Mouse (Mus musculus) thymus, adult 2 months (tissue): ENCODE measurements around the gene Nradd.

Experiments used
- CTCF ChIP-seq: fragments of 200-500 bp; IDR thresholded peaks from 2 replicates; pipeline ENCODE4 v1.5.1; 2012; ENCODE audit warnings: mild to moderate bottlenecking, control low read depth, low read length, moderate library complexity, borderline replicate concordance; ENCODE audit not compliant: control insufficient read depth, poor library complexity, insufficient read depth; ENCODE audit errors: extremely low read depth
- POLR2A ChIP-seq: fragments of 200-500 bp; IDR thresholded peaks from 2 replicates; pipeline ENCODE4 v1.6.1; 2012; ENCODE audit warnings: mild to moderate bottlenecking, low read length, control low read depth, moderate library complexity; ENCODE audit not compliant: control insufficient read depth, poor library complexity, insufficient read depth; ENCODE audit errors: extremely low read depth

- TF ChIP-seq CTCF (no peak), POLR2A (no peak)
These were observed 36.8 kb upstream of the Nradd start for GRCm38 (mm10) chr9:110660856-110661612.
